Mouse (Mus musculus) CD4-positive helper T cell, adult 2 months (primary cell): ENCODE data around the gene Unc45b.
"Not testable (repeated sequence)": the region's sequence is repeated elsewhere in the genome, so short reads cannot be mapped to it uniquely, and the experiment has no call there.

Experiments used
- DNase-seq: peaks from one replicate; pipeline ENCODE4 v3.0.0-alpha.2; 2012; ENCODE audit warnings: low read depth, missing footprints, low spot score

The Unc45b gene

GRCm38 (mm10) chr11:82947457-82947856 lies 37.1 kb downstream of the Unc45b start:
- DNase-seq = peak; percentile 87

GRCm38 (mm10) chr11:82949036-82949435 lies 38.7 kb downstream of the Unc45b start:
- DNase-seq = no peak

GRCm38 (mm10) chr11:82950736-82951481 lies 40.6 kb downstream of the Unc45b start, which contains the start of gene Slfn5:
TSS of gene Slfn5 (plus strand) at chr11:82951349.
- DNase-seq = no peak

- DNase-seq = peak; percentile 66
Measured at GRCm38 (mm10) chr11:82951865-82952611, 41.7 kb downstream of the Unc45b start.

- DNase-seq = peak; percentile 86
Measured at GRCm38 (mm10) chr11:82952612-82953542, 42.5 kb downstream of the Unc45b start.

- peak; percentile 65 for DNase-seq
Measured at GRCm38 (mm10) chr11:82954631-82955030, 44.3 kb downstream of the Unc45b start.

GRCm38 (mm10) chr11:82956925-82957324 lies 46.6 kb downstream of the Unc45b start:
- no peak for DNase-seq

- DNase-seq = peak; percentile 65
Measured at GRCm38 (mm10) chr11:82959613-82960012, 49.3 kb downstream of the Unc45b start.

- peak; percentile 59 for DNase-seq
Measured at GRCm38 (mm10) chr11:82961743-82962142, 51.4 kb downstream of the Unc45b start.

- DNase-seq = no peak
Measured at GRCm38 (mm10) chr11:82962215-82962614, 51.9 kb downstream of the Unc45b start.

GRCm38 (mm10) chr11:82970712-82971589 lies 60.6 kb downstream of the Unc45b start:
- peak; percentile 47 for DNase-seq

- DNase-seq = no peak
Measured at GRCm38 (mm10) chr11:82971590-82971974, 61.2 kb downstream of the Unc45b start.

GRCm38 (mm10) chr11:82973916-82974315 lies 63.6 kb downstream of the Unc45b start:
- DNase-seq = no peak

GRCm38 (mm10) chr11:82982409-82982808 lies 72.1 kb downstream of the Unc45b start:
- not testable (repeated sequence) for DNase-seq

- DNase-seq = no peak
Measured at GRCm38 (mm10) chr11:82983193-82983592, 72.8 kb downstream of the Unc45b start.

GRCm38 (mm10) chr11:82987621-82988020 lies 77.3 kb downstream of the Unc45b start:
- DNase-seq = no peak

GRCm38 (mm10) chr11:82989357-82989756 lies 79.0 kb downstream of the Unc45b start:
- DNase-seq = no peak

- peak; percentile 57 for DNase-seq
Measured at GRCm38 (mm10) chr11:82990612-82991385, 80.4 kb downstream of the Unc45b start.

- DNase-seq = peak; percentile 52
Measured at GRCm38 (mm10) chr11:82991469-82992166, 81.3 kb downstream of the Unc45b start, which contains the start of gene Slfn9. TSS of gene Slfn9 (minus strand) at chr11:82991830.
